Comparison of ENCODE assay signal across 11 mouse cellular contexts in genomic region chr7:142552591-142553416, GRCm38 (mm10). TPM values are rescaled to one million over a fixed set of nuclear protein-coding genes. Genes with fewer than 3 reads are reported as not detected.
A peak's percentile ranks its signal among the peaks of the same experiment; 100 is the strongest.
DNase-seq lines count a peak whose midpoint lies in the region; ATAC-seq and TF ChIP-seq lines count a peak whose summit lies in the region.
"Had no signal": no experiment of that assay in that cellular context is flagged by ENCODE, and none has a peak within 500 bp of the region (broad histone marks: within the 10 kb centered on the region; RNA-seq: fewer than 3 reads in every experiment).

No protein-coding gene starts in this region.

- H3K4me1 ChIP-seq in heart, embryonic 16.5 days (ENCODE audit: control insufficient read depth, insufficient read depth, low read length) = peaks cover 38% of the 10 kb centered on the region
- H3K4me1 ChIP-seq in E14TG2a.4 (replicated peaks; ENCODE audit: low read depth, low read length) = peaks cover 8% of the 10 kb centered on the region
- H3K4me1 ChIP-seq in embryonic facial prominence, embryonic 14.5 days (ENCODE audit: control insufficient read depth, insufficient read depth, low read length) = peaks cover 40% of the 10 kb centered on the region
- peaks cover 56% of the 10 kb centered on the region for H3K4me1 ChIP-seq in liver, embryonic 11.5 days (replicated peaks; ENCODE audit: control insufficient read depth, insufficient read depth, low read length)

- H3K4me3 ChIP-seq in heart, embryonic 16.5 days (ENCODE audit: low read length) = no peak overlapping the region
- H3K4me3 ChIP-seq in E14TG2a.4 (replicated peaks; ENCODE audit: low read length) = no peak overlapping the region
- H3K4me3 ChIP-seq in embryonic facial prominence, embryonic 14.5 days (ENCODE audit: low read depth, low read length) = no peak overlapping the region
- H3K4me3 ChIP-seq in liver, embryonic 11.5 days (ENCODE audit: low read depth, low read length) = no peak overlapping the region

- peak; percentile 53 for ATAC-seq in heart, embryonic 16.5 days (replicated peaks; ENCODE audit: extremely low read depth, insufficient read depth, low FRiP score)
- peak; percentile 71 for ATAC-seq in embryonic facial prominence, embryonic 14.5 days (ENCODE audit: low read depth)
- ATAC-seq in liver, embryonic 11.5 days (replicated peaks; ENCODE audit: low FRiP score) = peak; percentile 85

- no peaks in the 10 kb centered on the region for H3K9me3 ChIP-seq in heart, embryonic 16.5 days (replicated peaks; ENCODE audit: control insufficient read depth, low read length)
- no peaks in the 10 kb centered on the region for H3K9me3 ChIP-seq in E14TG2a.4 (ENCODE audit: low read length)
- H3K9me3 ChIP-seq in embryonic facial prominence, embryonic 14.5 days (ENCODE audit: control insufficient read depth, low read length) = no peaks in the 10 kb centered on the region
- H3K9me3 ChIP-seq in liver, embryonic 11.5 days (ENCODE audit: control insufficient read depth, low read length) = no peaks in the 10 kb centered on the region

- no peaks in the 10 kb centered on the region for H3K36me3 ChIP-seq in heart, embryonic 16.5 days (ENCODE audit: control insufficient read depth, insufficient read depth)
- no peaks in the 10 kb centered on the region for H3K36me3 ChIP-seq in E14TG2a.4 (ENCODE audit: insufficient read depth, low read length)
- H3K36me3 ChIP-seq in embryonic facial prominence, embryonic 14.5 days (ENCODE audit: control insufficient read depth, insufficient read depth, low read length) = no peaks in the 10 kb centered on the region
- H3K36me3 ChIP-seq in liver, embryonic 11.5 days (ENCODE audit: control insufficient read depth, insufficient read depth, low read length) = no peaks in the 10 kb centered on the region

- WGBS in heart, embryonic 16.5 days = 40% methylated on average over 13 of the region's 13 CpGs
- 25% methylated on average over 13 of the region's 13 CpGs for WGBS in embryonic facial prominence, embryonic 14.5 days
- 26% methylated on average over 13 of the region's 13 CpGs for WGBS in liver, embryonic 11.5 days

- intact Hi-C loops in heart, postnatal 25 days (cut with DNase I) = no loop called here

- no peak overlapping the region for H3K4me2 ChIP-seq in heart, embryonic 16.5 days (ENCODE audit: low read depth, low read length)
- H3K4me2 ChIP-seq in embryonic facial prominence, embryonic 14.5 days (ENCODE audit: low read depth, low read length) = peak overlapping the region; percentile 15; the same call in 1 of the 2 replicates
- H3K4me2 ChIP-seq in liver, embryonic 11.5 days = peak overlapping the region; percentile 41

- peak overlapping the region; percentile 61 for H3K27ac ChIP-seq in heart, embryonic 16.5 days (ENCODE audit: low read length)
- peak overlapping the region; percentile 92 for H3K27ac ChIP-seq in embryonic facial prominence, embryonic 14.5 days (replicated peaks; ENCODE audit: low read depth, low read length)
- H3K27ac ChIP-seq in liver, embryonic 11.5 days (ENCODE audit: low read depth, low read length) = peak overlapping the region; percentile 92

- peak; percentile 21 for TF ChIP-seq CTCF in E14TG2a.4 (conservative IDR thresholded peaks at IDR 0.05; ENCODE audit: low read length)

- no peak overlapping the region for H3K9ac ChIP-seq in heart, embryonic 16.5 days (ENCODE audit: low read length)
- H3K9ac ChIP-seq in embryonic facial prominence, embryonic 14.5 days (ENCODE audit: low read depth, low read length) = peak overlapping the region; percentile 22; the same call in 1 of the 2 replicates
- peak overlapping the region; percentile 64 for H3K9ac ChIP-seq in liver, embryonic 11.5 days (ENCODE audit: low read depth, low read length)

- no peak for DNase-seq in heart, postnatal 25 days (ENCODE audit: low spot score)
- DNase-seq in embryonic facial prominence, embryonic 14.5 days (ENCODE audit: low spot score) = peak; percentile 91
- DNase-seq in liver, embryonic 11.5 days (ENCODE audit: low spot score) = no peak
- DNase-seq in layer of hippocampus, postnatal 25 days (ENCODE audit: extremely low spot score in 1 of 2, low spot score in 1 of 2) = no peak
- DNase-seq in urinary bladder, postnatal 4 days (ENCODE audit: low spot score in 2 of 2) = no peak
- no peak for DNase-seq in layer of hippocampus, adult 11-12 months (ENCODE audit: low spot score)
- DNase-seq: adrenal gland, postnatal 14 days had no signal

- H3K27me3 ChIP-seq in heart, embryonic 16.5 days (ENCODE audit: control insufficient read depth, insufficient read depth, low read length) = no peaks in the 10 kb centered on the region
- peaks cover 41% of the 10 kb centered on the region for H3K27me3 ChIP-seq in E14TG2a.4 (ENCODE audit: insufficient read depth, low read length)
- no peaks in the 10 kb centered on the region for H3K27me3 ChIP-seq in embryonic facial prominence, embryonic 14.5 days (replicated peaks; ENCODE audit: control insufficient read depth, insufficient read depth, low read length)
- H3K27me3 ChIP-seq in liver, embryonic 11.5 days (replicated peaks; ENCODE audit: control insufficient read depth, insufficient read depth, low read length) = no peaks in the 10 kb centered on the region

RNA-seq across cellular contexts. Expression of gene Mrpl23, which starts 20.3 kb away (rescaled TPM):
- 14.2 and 20.0 TPM in 2 replicates for polyA plus RNA-seq in heart, embryonic 16.5 days (2015; fragmentation: Nextera tagmentation; extraction: Ambion mirVana)
- total RNA-seq in heart, postnatal 25 days (2021) = 10 to 100 TPM; 16.1 to 39.0 TPM
- polyA plus RNA-seq in embryonic facial prominence, embryonic 14.5 days (2014; fragmentation: Nextera tagmentation; extraction: Ambion mirVana) = 30.3 and 33.1 TPM in 2 replicates
- polyA plus RNA-seq in liver, embryonic 11.5 days (2014; fragmentation: Nextera tagmentation; extraction: Ambion mirVana) = 20.8 and 22.2 TPM in 2 replicates
- 1 to 10 TPM; 5.8 to 6.7 TPM for total RNA-seq in layer of hippocampus, postnatal 25 days (2021)

RNA-seq across cellular contexts. Expression of gene Tnnt3, which starts 54.2 kb away (rescaled TPM):
- polyA plus RNA-seq in heart, embryonic 16.5 days (2015; fragmentation: Nextera tagmentation; extraction: Ambion mirVana) = 5.3 and 17.1 TPM in 2 replicates
- 1 to 10 TPM in 1 of 2 experiments, not detected in 1; 2.0 TPM for total RNA-seq in heart, postnatal 25 days (2021)
- 376 and 643 TPM in 2 replicates for polyA plus RNA-seq in embryonic facial prominence, embryonic 14.5 days (2014; fragmentation: Nextera tagmentation; extraction: Ambion mirVana)
- 1.5 and 2.4 TPM in 2 replicates for polyA plus RNA-seq in liver, embryonic 11.5 days (2014; fragmentation: Nextera tagmentation; extraction: Ambion mirVana)
- total RNA-seq in layer of hippocampus, postnatal 25 days (2021) = not detected
- total RNA-seq: common myeloid progenitor, adult 5-6 weeks had no signal
- polyA plus RNA-seq: liver, adult 2 months had no signal

Comparison
In these comparisons a context has a peak if more than half of its experiments do, and no peak if none do; other contexts are left out.
1. RNA of gene Tnnt3, which starts 54.2 kb away (polyA plus RNA-seq): 376 to 643 TPM in embryonic facial prominence, embryonic 14.5 days; 5.3 to 17.1 TPM in heart, embryonic 16.5 days and 1.5 to 2.4 TPM in liver, embryonic 11.5 days; every median in the first group is over 10 times any median in the second.
2. Peak in every context shown above with its lines, with median percentiles within 50 percentile points of each other: ATAC-seq and H3K27ac ChIP-seq.